Mouse (Mus musculus): ENCODE results near the gene Slc27a1.
"Not testable (repeated sequence)": the region's sequence is repeated elsewhere in the genome, so short reads cannot be mapped to it uniquely, and the experiment has no call there.

The Slc27a1 gene

DNA sequence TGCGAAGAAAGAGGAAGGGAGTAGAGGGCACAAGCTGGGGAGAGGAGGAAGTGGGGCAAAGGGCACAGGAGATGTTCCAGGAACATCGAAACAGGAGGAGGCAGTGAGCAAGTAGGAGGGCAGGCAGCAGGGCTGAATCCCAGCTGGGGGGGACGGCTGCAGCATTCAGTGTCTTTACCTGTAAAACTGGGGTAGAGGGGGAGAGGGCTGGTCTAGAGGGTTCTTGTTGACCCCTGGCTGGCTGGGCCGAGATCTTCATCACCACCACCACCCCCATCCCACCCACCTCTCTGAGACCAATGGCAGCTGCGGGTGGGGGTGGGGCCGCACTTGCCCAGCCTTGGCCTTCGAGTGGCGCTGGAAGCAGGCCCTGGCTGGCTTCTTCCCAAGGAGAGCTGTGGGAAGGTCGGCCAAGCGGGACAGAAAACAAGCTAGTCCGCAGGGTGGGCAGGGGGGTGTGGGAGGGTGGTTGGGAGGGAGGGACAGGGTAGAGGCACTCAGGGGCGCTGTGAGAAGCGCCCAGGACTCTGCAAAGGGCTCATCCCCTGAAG lies at the start of gene Slc27a1:
Gene Slc27a1, plus strand, starts transcription at position 496 of the 551 bp plus-strand sequence.
- DNase-seq (ENCODE audit: extremely low spot score) = no peak

DNA sequence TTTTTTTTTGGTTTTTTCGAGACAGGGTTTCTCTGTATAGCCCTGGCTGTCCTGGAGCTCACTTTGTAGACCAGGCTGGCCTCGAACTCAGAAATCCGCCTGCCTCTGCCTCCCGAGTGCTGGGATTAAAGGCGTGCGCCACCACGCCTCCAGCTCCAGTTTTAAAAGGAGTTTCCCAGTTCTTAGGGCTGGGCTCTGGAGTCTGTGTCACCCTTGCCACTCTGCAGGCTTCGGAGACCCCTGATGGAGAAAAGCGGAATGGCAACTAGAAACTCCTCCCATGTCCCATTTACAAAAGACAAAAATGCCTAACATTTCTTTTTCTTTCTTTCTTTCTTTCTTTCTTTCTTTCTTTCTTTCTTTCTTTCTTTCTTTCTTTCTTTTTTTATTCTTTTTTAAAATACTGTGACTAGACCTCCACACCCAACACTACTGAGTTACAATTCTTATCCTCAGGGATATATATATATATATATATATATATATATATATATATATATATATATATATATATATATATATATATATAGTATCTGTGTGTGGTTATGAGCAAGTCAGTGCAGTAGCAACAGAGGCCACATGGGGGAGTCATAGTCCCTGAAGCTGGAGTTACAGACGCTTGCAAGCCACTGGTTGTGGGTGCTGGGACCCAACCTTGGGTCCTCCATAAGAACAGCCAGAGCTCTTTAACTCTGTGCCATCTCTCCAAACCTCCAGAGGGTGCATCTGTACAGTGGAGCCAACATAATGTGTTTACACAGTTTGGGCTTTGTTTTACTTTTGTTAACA lies 49.5 kb upstream of the Slc27a1 start:
- peak; percentile 66 for DNase-seq (ENCODE audit: extremely low spot score)

GRCm38 (mm10) chr8:71521634-71522033 lies 47.0 kb upstream of the Slc27a1 start:
- peak; percentile 92 for DNase-seq (ENCODE audit: extremely low spot score)

DNA sequence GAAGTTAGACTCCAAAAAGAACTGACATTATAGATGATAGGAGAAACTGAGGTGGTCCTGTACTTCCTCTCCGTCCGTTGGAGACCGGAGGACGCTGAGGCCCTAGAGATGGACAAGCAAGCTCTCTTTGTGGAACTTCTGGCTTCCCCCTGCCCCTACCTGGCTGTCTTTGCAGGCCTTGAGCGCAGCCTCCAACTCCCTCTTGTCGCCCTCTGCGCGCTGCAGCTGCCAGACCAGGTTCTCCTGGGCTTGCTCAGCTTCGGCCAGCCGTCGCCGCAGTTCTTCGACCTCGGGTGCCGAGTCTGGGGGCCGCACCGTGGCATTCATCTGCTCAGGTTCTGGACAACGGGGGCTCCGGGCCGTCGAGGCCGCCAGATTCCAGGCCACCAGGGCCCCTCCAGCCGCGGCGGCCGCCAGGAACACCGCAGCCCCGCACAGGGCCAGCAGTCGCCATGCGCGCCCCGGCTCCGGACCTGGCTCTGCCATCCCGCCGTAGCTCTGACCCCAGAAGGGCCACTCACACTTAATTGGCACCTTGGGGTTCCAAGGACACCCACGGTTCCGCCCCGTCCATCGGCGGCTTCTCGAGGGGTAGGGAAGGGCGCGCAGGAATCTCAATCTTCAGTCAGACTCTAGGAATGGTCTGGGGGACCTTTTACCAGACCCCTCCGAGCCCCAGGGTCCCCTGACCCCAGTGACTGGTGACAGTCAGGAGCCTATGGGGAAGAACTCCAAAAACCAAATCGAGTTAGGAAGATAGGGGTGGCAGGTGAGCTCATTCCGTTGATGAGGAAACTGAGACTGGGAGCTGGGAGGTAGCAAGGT lies 43.2 kb upstream of the Slc27a1 start, which contains the start of gene Ccdc194:
Gene Ccdc194, minus strand, starts transcription at position 486 of the 825 bp plus-strand sequence.
- DNase-seq (ENCODE audit: extremely low spot score) = no peak

DNA sequence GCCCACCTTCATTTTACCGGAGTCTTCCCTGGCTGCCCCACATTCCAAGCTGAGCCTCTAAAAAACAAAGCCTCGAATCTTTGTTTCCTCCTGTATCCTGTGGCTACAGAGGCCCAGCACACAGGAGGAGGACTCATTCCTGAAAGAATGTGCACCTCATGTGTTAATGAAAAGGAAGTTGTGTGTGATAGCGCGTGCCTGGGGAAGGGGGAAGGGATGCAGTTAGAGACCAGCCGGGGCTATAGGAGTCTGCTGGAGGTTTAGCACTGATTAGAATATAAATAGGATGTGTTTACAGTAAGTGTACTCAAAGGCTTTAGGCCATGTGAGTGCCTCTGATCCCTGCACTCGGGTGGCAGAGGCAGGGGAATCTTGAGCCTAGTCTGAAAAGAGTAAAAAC lies 42.4 kb upstream of the Slc27a1 start:
- DNase-seq (ENCODE audit: extremely low spot score) = no peak

DNA sequence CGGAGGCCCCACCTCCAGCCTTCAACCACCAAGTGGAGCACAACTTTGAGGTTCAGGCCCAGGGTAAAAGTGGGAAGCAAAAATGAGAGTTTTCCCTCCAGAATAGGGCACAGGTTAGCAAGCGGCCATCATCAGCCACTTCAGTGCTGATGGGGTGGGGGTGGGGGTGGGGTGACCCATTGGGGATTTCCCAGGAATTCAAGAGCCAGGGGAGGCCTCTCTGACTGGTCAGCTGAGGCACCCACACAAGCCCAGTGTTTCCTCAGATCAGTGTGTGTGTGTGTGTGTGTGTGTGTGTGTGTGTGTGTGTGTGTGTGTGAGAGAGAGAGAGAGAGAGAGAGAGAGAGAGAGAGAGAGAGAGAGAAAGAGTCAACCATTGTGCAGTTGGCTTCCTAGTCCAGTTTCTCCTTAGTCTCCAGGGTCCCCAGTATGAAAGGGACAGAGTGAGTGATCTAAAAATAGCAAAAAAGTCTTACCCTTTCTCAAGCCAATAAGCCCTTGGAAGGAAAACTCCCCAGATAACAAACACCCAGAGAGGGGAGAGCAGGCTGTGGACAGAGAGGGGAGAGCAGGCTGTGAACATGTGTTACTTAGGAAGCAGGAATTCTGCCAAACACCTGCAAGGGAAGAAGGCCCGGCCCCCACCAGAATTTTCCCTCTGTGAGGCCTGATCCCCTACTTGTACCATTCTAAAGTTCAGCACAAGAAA lies 41.4 kb upstream of the Slc27a1 start:
- no peak for DNase-seq (ENCODE audit: extremely low spot score)

- DNase-seq (ENCODE audit: extremely low spot score) = no peak
These were observed 40.2 kb upstream of the Slc27a1 start for GRCm38 (mm10) chr8:71528362-71529073.

DNA sequence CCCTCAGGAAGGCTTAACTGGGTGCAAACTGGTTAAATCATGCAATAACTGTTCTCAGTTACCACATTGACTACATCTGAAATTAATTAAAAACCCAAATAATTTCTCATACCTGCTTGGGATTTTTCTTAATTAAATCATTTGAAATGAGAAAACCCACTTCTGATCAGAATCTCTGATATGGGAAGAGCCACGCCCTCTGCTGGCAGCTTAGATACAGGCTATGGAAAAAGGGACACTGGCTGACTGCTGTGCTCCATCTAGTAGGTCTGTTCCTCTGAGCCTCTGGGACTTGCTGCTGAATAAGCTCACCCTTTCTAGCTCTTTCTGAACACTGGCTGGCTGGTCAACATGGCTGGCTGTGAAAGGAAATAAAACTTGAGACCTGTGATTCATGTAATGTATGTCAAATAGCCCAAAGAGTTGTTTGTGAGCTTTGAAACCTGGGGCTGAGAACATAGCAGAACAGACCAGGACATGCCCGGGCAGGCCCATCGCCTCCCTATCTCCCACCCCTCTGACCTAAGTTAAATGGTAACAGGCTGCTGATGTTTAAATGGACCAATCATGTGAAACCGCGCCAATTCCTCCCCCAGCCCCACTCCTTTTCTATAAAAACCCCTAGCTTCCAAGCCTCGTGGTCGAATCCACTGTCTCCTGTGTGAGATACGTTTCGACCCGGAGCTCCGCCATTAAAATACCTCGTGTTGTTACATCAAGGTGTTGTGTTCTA lies 37.8 kb upstream of the Slc27a1 start:
- DNase-seq (ENCODE audit: extremely low spot score) = not testable (repeated sequence)

- DNase-seq (ENCODE audit: extremely low spot score) = no peak
These were observed 34.3 kb upstream of the Slc27a1 start for GRCm38 (mm10) chr8:71534263-71534810.

DNA sequence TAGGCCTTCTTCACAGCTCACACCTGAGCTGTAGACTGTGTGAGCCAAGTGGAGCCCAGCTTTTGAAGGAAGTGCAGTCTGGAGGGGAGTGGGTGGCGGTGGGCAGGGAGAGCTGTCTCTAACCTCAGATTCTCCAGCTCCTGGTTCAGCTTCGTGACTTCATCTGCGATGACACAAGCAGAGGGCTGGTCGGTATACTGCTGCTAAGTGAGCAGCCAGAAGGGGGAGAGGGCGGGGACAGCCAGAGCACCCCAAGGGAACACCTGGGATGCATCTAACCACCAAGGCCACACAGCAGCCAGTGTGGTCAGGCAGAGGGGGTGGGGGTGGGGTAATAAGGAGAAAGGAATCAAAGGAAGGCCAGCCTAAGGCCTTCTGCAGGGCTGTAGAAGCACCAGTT lies 33.0 kb upstream of the Slc27a1 start:
- no peak for DNase-seq (ENCODE audit: extremely low spot score)

DNA sequence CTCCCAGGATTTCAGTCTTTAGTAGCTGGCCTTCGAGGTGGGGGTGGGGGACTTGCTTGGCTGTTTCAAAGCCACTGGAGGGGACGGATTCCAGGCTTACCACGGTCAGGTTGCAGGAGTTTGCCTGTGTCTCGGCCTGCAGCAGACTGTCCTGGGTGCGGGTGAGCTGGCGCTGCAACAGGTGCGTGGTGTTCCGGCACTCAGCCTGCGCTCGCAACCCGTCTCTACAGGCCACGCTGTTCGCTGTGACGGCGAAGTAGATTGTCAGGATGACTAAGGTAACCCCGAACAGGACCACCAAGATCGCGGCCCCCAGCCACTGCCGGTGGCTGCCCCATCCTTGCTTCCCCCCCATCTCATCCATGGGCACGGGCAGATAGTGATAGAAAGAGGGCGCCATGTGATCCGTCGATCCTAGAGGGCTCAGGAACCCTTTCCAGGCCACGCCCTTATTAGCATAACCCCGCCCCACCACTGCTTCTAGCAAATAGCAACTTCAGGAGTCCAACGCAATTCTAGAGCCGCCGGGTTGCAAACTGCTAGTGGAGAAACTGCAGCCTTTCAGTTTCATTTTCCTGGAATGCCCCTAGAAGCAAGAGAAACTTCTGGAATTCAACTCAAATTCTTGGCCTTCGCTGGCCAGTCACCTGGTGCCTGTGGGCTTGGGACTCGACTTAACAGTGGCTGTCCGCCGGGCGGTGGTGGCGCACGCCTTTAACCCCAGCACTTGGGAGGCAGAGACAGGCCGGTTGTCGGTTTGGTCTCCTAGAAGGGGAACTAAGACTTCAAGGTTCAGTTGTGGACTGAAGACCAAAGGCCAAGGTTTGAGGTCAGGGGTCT lies 31.4 kb upstream of the Slc27a1 start, which contains the start of gene Bst2:
Gene Bst2, minus strand, starts transcription at position 429 of the 840 bp plus-strand sequence.
- peak; percentile 80 for DNase-seq (ENCODE audit: extremely low spot score)

DNA sequence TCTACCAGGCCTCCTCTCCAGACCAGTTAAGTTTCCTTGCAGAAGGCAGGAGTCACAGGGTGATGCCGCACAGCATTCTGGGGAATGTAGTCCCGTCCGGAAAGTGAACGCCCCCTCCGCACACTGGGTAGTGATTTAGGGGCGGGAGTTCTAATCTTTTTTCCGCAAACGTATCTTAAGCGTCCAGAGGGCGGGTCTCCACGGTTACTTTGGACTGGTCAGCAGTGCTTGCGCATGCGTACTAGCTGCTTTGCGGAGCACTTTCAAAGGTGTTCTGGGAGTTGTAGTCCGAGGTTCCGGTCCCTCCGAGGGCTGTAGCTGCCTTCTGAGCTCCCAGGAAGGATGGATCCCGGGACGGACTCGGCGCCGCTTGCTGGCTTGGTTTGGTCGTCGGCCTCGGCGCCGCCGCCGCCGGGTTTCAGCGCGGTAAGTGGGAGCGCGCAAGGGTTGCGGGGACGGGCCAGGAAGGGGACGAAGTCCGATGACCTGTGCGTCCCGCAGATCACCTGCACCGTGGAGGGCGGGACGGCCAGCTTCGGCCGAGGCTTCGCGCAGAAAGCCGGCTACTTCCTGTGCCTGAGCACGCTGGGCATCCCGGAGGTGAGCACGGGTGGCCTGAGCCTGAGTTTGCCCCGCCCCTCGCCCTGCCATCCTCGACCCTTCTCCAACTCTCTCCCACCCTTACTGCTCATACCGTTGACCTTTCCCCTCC lies 25.9 kb upstream of the Slc27a1 start, which contains the start of gene Mvb12a:
Gene Mvb12a, plus strand, starts transcription at position 291 of the 712 bp plus-strand sequence.
- DNase-seq (ENCODE audit: extremely low spot score) = peak; percentile 95

DNA sequence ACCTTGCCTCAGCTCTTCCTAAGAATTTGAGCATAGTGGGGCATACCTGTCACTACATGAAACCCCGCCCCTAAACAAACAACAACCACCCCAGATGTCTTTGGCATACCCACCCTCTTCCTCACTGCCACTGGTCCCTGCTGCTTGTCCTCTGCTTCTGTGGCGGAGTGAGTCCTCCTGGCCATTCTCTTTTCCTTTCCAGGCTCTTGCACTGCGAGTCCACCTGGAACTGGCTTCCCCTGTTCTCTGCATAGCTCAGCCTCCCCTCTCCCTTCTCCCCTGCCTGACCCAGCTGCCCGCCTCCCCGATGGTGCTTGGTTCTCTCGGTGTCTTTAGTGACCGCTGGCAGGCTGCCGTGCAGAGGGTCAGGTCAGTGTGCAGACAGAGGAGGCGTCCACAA lies 24.9 kb upstream of the Slc27a1 start:
- no peak for DNase-seq (ENCODE audit: extremely low spot score)

DNA sequence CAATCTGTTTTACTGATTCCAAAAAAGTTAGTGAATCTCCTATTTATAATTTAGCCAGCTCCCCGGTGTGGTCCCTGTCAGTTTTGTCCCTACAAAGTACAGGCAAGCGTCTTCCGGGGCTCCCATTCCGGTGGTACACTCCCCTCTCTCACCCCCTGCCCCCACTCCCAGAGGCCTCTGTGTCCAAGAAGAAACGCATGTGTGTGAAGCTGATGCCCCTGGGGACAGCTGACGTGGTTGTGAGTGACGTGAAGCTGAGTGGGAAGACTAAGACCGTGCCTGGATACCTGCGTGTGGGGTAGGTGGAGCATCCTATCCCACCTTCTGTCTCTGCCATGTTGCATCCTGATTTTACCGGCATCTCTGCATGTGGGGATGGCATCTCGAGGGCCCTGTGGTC lies 23.6 kb upstream of the Slc27a1 start:
- no peak for DNase-seq (ENCODE audit: extremely low spot score)

DNA sequence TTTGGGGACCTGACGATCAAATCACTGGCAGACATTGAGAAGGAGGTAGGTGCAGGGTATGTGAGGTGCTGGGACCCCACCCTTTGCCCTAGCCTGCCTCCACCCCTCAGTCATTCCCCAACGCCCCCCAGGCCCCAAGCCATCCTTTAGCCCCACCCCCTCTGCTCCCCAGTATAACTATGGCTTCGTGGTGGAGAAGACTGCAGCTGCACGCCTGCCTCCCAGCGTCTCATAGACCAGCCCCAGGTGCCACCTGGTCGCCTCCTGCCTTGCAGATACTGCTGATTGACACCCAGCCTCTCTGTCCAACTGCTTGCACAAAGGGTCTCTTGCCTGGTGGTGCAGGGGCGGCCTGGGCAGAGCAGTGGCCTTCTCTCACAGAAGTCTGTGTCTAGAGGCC lies 21.1 kb upstream of the Slc27a1 start:
- DNase-seq (ENCODE audit: extremely low spot score) = no peak

DNA sequence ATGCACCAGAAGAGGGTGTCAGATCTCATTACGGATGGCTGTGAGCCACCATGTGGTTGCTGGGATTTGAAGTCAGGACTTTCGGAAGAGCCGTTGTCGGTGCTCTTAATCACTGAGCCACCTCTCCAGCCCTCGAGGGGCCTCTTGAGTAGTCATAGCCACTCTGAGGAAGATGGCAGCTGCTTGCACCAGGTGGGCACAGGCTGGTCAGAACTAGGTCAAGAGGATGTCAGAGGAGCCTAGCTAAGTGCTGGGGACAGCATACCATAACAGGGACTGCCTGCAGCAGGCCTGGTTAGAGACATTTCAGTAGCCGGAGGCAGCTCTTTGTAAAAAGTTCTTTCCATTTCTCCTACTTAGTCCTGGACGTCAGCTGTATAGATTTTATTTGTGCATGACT lies 17.9 kb upstream of the Slc27a1 start:
- no peak for DNase-seq (ENCODE audit: extremely low spot score)

- DNase-seq (ENCODE audit: extremely low spot score) = no peak
These were observed 15.9 kb upstream of the Slc27a1 start for GRCm38 (mm10) chr8:71552770-71553169.

DNA sequence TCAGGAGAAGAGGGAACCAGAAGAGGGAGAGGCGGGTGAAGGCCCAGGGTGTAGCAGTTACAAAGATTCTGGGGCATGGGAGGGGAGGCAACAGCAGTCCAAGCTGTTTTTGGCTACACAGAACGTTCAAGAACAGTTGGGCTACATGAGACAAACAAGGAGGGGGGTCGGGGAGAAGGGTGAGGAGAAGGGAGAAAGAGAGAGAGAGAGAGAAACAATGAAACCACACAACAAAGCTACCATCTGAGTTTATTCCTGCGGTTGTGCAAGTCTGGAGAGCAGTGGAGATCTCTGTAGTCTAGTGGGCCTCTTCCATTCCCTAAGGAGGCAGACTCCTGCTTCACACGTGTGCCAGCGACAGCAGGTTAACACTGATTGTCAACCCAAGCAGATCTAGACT lies 14.7 kb upstream of the Slc27a1 start:
- DNase-seq (ENCODE audit: extremely low spot score) = no peak

DNA sequence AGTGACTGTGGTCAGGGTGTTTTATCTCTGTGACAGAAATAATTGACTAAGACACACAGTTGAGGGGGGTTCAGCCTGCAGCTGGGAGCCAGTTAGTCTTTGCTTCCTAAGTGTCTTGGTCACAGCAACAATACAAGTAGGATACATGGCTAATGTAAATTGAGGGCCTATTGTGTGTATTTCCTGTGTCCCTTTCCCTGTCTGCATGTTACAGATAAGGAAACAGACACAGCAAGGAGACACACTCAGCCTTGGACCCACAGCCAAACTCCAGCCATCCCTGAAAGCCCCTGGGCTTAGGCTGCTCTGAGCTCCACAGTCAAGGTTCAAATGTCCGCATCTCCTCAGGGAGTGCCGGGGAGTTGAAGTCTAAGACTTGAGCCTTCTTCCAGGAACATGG lies 14.0 kb upstream of the Slc27a1 start:
- DNase-seq (ENCODE audit: extremely low spot score) = no peak

Data from embryo, embryonic 9.5 days (tissue).